Mouse (Mus musculus): ENCODE data around the gene Ccp110. TPM values are rescaled to one million over a fixed set of nuclear protein-coding genes. Genes with fewer than 3 reads are reported as not detected.

The Ccp110 gene
- polyA plus RNA-seq, 1 experiment from 2014 or later = 9.1 TPM

- H3K4me2 ChIP-seq (ENCODE audit: low read depth, low read length) = no peak overlapping the region
- H3K27ac ChIP-seq (ENCODE audit: low read length) = no peak overlapping the region
- no peaks in the 10 kb centered on the region for H3K9me3 ChIP-seq (ENCODE audit: control insufficient read depth, low read length)
- no peak for ATAC-seq
- H3K4me3 ChIP-seq (ENCODE audit: low read length) = no peak overlapping the region
- 50% methylated on average over 5 of the region's 5 CpGs for WGBS
- H3K4me1 ChIP-seq (ENCODE audit: control insufficient read depth, insufficient read depth, low read length) = no peaks in the 10 kb centered on the region; the same call in 1 of the 2 replicates
- peaks cover 13% of the 10 kb centered on the region for H3K36me3 ChIP-seq (ENCODE audit: control insufficient read depth, insufficient read depth, low read length)
- H3K27me3 ChIP-seq (replicated peaks; ENCODE audit: control insufficient read depth, insufficient read depth, low read length) = no peaks in the 10 kb centered on the region
- H3K9ac ChIP-seq (ENCODE audit: low read depth, low read length) = no peak overlapping the region
These were observed 47.0 kb downstream of the Ccp110 start for GRCm38 (mm10) chr7:118759372-118759771.

- H3K4me2 ChIP-seq (ENCODE audit: low read depth, low read length) = no peak overlapping the region
- H3K4me1 ChIP-seq (ENCODE audit: control insufficient read depth, insufficient read depth, low read length) = peaks cover 8% of the 10 kb centered on the region
- no peak overlapping the region for H3K9ac ChIP-seq (ENCODE audit: low read depth, low read length)
- ATAC-seq = no peak
- H3K27ac ChIP-seq (ENCODE audit: low read length) = no peak overlapping the region
- WGBS = 89% methylated on average over 11 of the region's 11 CpGs
- no peak overlapping the region for H3K4me3 ChIP-seq (ENCODE audit: low read length)
- peaks cover 8% of the 10 kb centered on the region; the same call in 1 of the 2 replicates for H3K36me3 ChIP-seq (ENCODE audit: control insufficient read depth, insufficient read depth, low read length)
- no peaks in the 10 kb centered on the region for H3K27me3 ChIP-seq (replicated peaks; ENCODE audit: control insufficient read depth, insufficient read depth, low read length)
- H3K9me3 ChIP-seq (ENCODE audit: control insufficient read depth, low read length) = no peaks in the 10 kb centered on the region
These were observed 51.6 kb downstream of the Ccp110 start for GRCm38 (mm10) chr7:118763939-118764338.

GRCm38 (mm10) chr7:118764725-118765124 lies 52.4 kb downstream of the Ccp110 start:
- Histone ChIP-seq H3K36me3 (ENCODE audit: control insufficient read depth, insufficient read depth, low read length) (peaks cover 8% of the 10 kb centered on the region; the same call in 1 of the 2 replicates), H3K4me2 (ENCODE audit: low read depth, low read length) (no peak overlapping the region), H3K27me3 (replicated peaks; ENCODE audit: control insufficient read depth, insufficient read depth, low read length) (no peaks in the 10 kb centered on the region), H3K27ac (ENCODE audit: low read length) (no peak overlapping the region), H3K4me3 (ENCODE audit: low read length) (no peak overlapping the region), H3K4me1 (ENCODE audit: control insufficient read depth, insufficient read depth, low read length) (peaks cover 8% of the 10 kb centered on the region), H3K9ac (ENCODE audit: low read depth, low read length) (no peak overlapping the region), H3K9me3 (ENCODE audit: control insufficient read depth, low read length) (no peaks in the 10 kb centered on the region)
- 82% methylated on average over 14 of the region's 14 CpGs for WGBS
- no peak for ATAC-seq

- Histone ChIP-seq H3K4me1 (ENCODE audit: control insufficient read depth, insufficient read depth, low read length) (peaks cover 8% of the 10 kb centered on the region), H3K27me3 (replicated peaks; ENCODE audit: control insufficient read depth, insufficient read depth, low read length) (no peaks in the 10 kb centered on the region), H3K36me3 (ENCODE audit: control insufficient read depth, insufficient read depth, low read length) (peaks cover 7% of the 10 kb centered on the region; the same call in 1 of the 2 replicates), H3K9me3 (ENCODE audit: control insufficient read depth, low read length) (no peaks in the 10 kb centered on the region), H3K27ac (ENCODE audit: low read length) (no peak overlapping the region), H3K9ac (ENCODE audit: low read depth, low read length) (no peak overlapping the region), H3K4me3 (ENCODE audit: low read length) (no peak overlapping the region), H3K4me2 (ENCODE audit: low read depth, low read length) (no peak overlapping the region)
- 57% methylated on average over 8 of the region's 8 CpGs for WGBS
- peak; percentile 34 for ATAC-seq
These were observed 53.3 kb downstream of the Ccp110 start for GRCm38 (mm10) chr7:118765604-118766003.

- H3K4me2 ChIP-seq (ENCODE audit: low read depth, low read length) = no peak overlapping the region
- H3K4me1 ChIP-seq (ENCODE audit: control insufficient read depth, insufficient read depth, low read length) = peaks cover 8% of the 10 kb centered on the region
- H3K9me3 ChIP-seq (ENCODE audit: control insufficient read depth, low read length) = no peaks in the 10 kb centered on the region
- 0 out of 2 replicates have a peak, but pooled peaks cover 3% of the 10 kb centered on the region for H3K36me3 ChIP-seq (ENCODE audit: control insufficient read depth, insufficient read depth, low read length)
- no peak overlapping the region for H3K4me3 ChIP-seq (ENCODE audit: low read length)
- peak; percentile 39; the same call in 1 of the 2 replicates for ATAC-seq
- WGBS = 58% methylated on average over 18 of the region's 18 CpGs
- H3K9ac ChIP-seq (ENCODE audit: low read depth, low read length) = no peak overlapping the region
- H3K27ac ChIP-seq (ENCODE audit: low read length) = no peak overlapping the region
- no peaks in the 10 kb centered on the region for H3K27me3 ChIP-seq (replicated peaks; ENCODE audit: control insufficient read depth, insufficient read depth, low read length)
These were observed 53.9 kb downstream of the Ccp110 start for GRCm38 (mm10) chr7:118766119-118766833.

GRCm38 (mm10) chr7:118766834-118767224 lies 54.5 kb downstream of the Ccp110 start:
- H3K27me3 ChIP-seq (replicated peaks; ENCODE audit: control insufficient read depth, insufficient read depth, low read length) = no peaks in the 10 kb centered on the region
- 80% methylated on average over 5 of the region's 5 CpGs for WGBS
- no peak overlapping the region for H3K9ac ChIP-seq (ENCODE audit: low read depth, low read length)
- H3K4me1 ChIP-seq (ENCODE audit: control insufficient read depth, insufficient read depth, low read length) = peaks cover 8% of the 10 kb centered on the region
- 0 out of 2 replicates have a peak, but pooled peaks cover 3% of the 10 kb centered on the region for H3K36me3 ChIP-seq (ENCODE audit: control insufficient read depth, insufficient read depth, low read length)
- no peak overlapping the region for H3K27ac ChIP-seq (ENCODE audit: low read length)
- no peak for ATAC-seq
- H3K4me3 ChIP-seq (ENCODE audit: low read length) = no peak overlapping the region
- no peak overlapping the region for H3K4me2 ChIP-seq (ENCODE audit: low read depth, low read length)
- no peaks in the 10 kb centered on the region for H3K9me3 ChIP-seq (ENCODE audit: control insufficient read depth, low read length)

GRCm38 (mm10) chr7:118769208-118769607 lies 56.9 kb downstream of the Ccp110 start:
- 0 out of 2 replicates have a peak, but pooled peaks cover 3% of the 10 kb centered on the region for H3K36me3 ChIP-seq (ENCODE audit: control insufficient read depth, insufficient read depth, low read length)
- H3K4me3 ChIP-seq (ENCODE audit: low read length) = no peak overlapping the region
- H3K4me1 ChIP-seq (ENCODE audit: control insufficient read depth, insufficient read depth, low read length) = peaks cover 8% of the 10 kb centered on the region
- no peak for ATAC-seq
- no peak overlapping the region for H3K9ac ChIP-seq (ENCODE audit: low read depth, low read length)
- H3K9me3 ChIP-seq (ENCODE audit: control insufficient read depth, low read length) = no peaks in the 10 kb centered on the region
- H3K27ac ChIP-seq (ENCODE audit: low read length) = no peak overlapping the region
- H3K27me3 ChIP-seq (replicated peaks; ENCODE audit: control insufficient read depth, insufficient read depth, low read length) = no peaks in the 10 kb centered on the region
- H3K4me2 ChIP-seq (ENCODE audit: low read depth, low read length) = no peak overlapping the region
- 62% methylated on average over 8 of the region's 8 CpGs for WGBS

GRCm38 (mm10) chr7:118769655-118770054 lies 57.3 kb downstream of the Ccp110 start:
- WGBS = 19% methylated on average over 1 of the region's 1 CpGs
- H3K27ac ChIP-seq (ENCODE audit: low read length) = no peak overlapping the region
- ATAC-seq = no peak

GRCm38 (mm10) chr7:118773027-118773426 lies 60.7 kb downstream of the Ccp110 start:
- no peaks in the 10 kb centered on the region for H3K4me1 ChIP-seq (ENCODE audit: control insufficient read depth, insufficient read depth, low read length)
- H3K27ac ChIP-seq (ENCODE audit: low read length) = no peak overlapping the region
- H3K4me2 ChIP-seq (ENCODE audit: low read depth, low read length) = no peak overlapping the region
- H3K9ac ChIP-seq (ENCODE audit: low read depth, low read length) = no peak overlapping the region
- no peaks in the 10 kb centered on the region for H3K9me3 ChIP-seq (ENCODE audit: control insufficient read depth, low read length)
- ATAC-seq = no peak
- H3K36me3 ChIP-seq (ENCODE audit: control insufficient read depth, insufficient read depth, low read length) = peaks cover 6% of the 10 kb centered on the region; the same call in 1 of the 2 replicates
- no peak overlapping the region for H3K4me3 ChIP-seq (ENCODE audit: low read length)
- no peaks in the 10 kb centered on the region for H3K27me3 ChIP-seq (replicated peaks; ENCODE audit: control insufficient read depth, insufficient read depth, low read length)
- WGBS = 90% methylated on average over 12 of the region's 12 CpGs

More at GRCm38 (mm10) chr7:118769655-118770054, 57.3 kb downstream of the Ccp110 start:
- H3K4me1 ChIP-seq (ENCODE audit: control insufficient read depth, insufficient read depth, low read length) = peaks cover 8% of the 10 kb centered on the region
- H3K36me3 ChIP-seq (ENCODE audit: control insufficient read depth, insufficient read depth, low read length) = 0 out of 2 replicates have a peak, but pooled peaks cover 3% of the 10 kb centered on the region
- no peak overlapping the region for H3K9ac ChIP-seq (ENCODE audit: low read depth, low read length)
- H3K9me3 ChIP-seq (ENCODE audit: control insufficient read depth, low read length) = no peaks in the 10 kb centered on the region
- H3K4me2 ChIP-seq (ENCODE audit: low read depth, low read length) = no peak overlapping the region
- H3K27me3 ChIP-seq (replicated peaks; ENCODE audit: control insufficient read depth, insufficient read depth, low read length) = no peaks in the 10 kb centered on the region
- no peak overlapping the region for H3K4me3 ChIP-seq (ENCODE audit: low read length)
